Mouse (Mus musculus) brain, embryonic 14.5 days (tissue): ENCODE measurements at regions not wholly inside any gene's neighbourhood (a gene's known extent, or its start where the extent isn't known, plus 50 kb on each side); places are given as distances from the start of the nearest gene placed in this dataset.

Source experiments
- DNase-seq: peaks from one replicate; pipeline ENCODE4 v3.0.0-alpha.2; 2011; ENCODE audit warnings: low read depth
- CTCF ChIP-seq: fragments of 200-500 bp; IDR thresholded peaks from 2 replicates; pipeline ENCODE4 v1.5.1; 2012; ENCODE audit warnings: inconsistent platforms, mild to moderate bottlenecking, moderate library complexity, borderline replicate concordance; ENCODE audit not compliant: insufficient read depth, insufficient read length; ENCODE audit errors: extremely low read depth
- POLR2A ChIP-seq: fragments of 200-500 bp; IDR thresholded peaks from 2 replicates; pipeline ENCODE4 v1.6.1; 2012; ENCODE audit warnings: mild to moderate bottlenecking, inconsistent platforms, borderline replicate concordance; ENCODE audit not compliant: poor library complexity, insufficient read depth, insufficient read length, severe bottlenecking; ENCODE audit errors: extremely low read depth

- TF ChIP-seq POLR2A (no peak), CTCF (no peak)
Observed at GRCm38 (mm10) chr7:136226031-136226430, 509.9 kb upstream of the Mki67 start.

GRCm38 (mm10) chr7:136228331-136228730 lies 512.2 kb upstream of the Mki67 start:
- no peak for DNase-seq
- TF ChIP-seq CTCF (no peak), POLR2A (no peak)

More at GRCm38 (mm10) chr7:136226031-136226430, 509.9 kb upstream of the Mki67 start:
- DNase-seq, result no peak

- peak; percentile 78 for DNase-seq
- no peak for TF ChIP-seq CTCF
- TF ChIP-seq POLR2A, result no peak
Observed at GRCm38 (mm10) chr7:136229592-136229991, 513.4 kb upstream of the Mki67 start.

- DNase-seq, result no peak
- TF ChIP-seq POLR2A, result no peak
- TF ChIP-seq CTCF, result no peak
Observed at GRCm38 (mm10) chr7:136232177-136232576, 516.0 kb upstream of the Mki67 start.

GRCm38 (mm10) chr7:136235563-136235962 lies 519.4 kb upstream of the Mki67 start:
- no peak for DNase-seq
- TF ChIP-seq POLR2A, result no peak
- no peak for TF ChIP-seq CTCF

GRCm38 (mm10) chr7:136236391-136236790 lies 520.2 kb upstream of the Mki67 start:
- DNase-seq, result peak; percentile 61
- no peak for TF ChIP-seq CTCF
- TF ChIP-seq POLR2A, result no peak

GRCm38 (mm10) chr7:136265691-136266090 lies 549.5 kb upstream of the Mki67 start:
- DNase-seq, result peak; percentile 45
- TF ChIP-seq CTCF (no peak), POLR2A (no peak)

GRCm38 (mm10) chr7:136267716-136268489 lies 551.7 kb upstream of the Mki67 start:
- DNase-seq, result peak; percentile 80
- TF ChIP-seq POLR2A, result no peak
- TF ChIP-seq CTCF, result no peak

GRCm38 (mm10) chr7:136275651-136276050 lies 559.5 kb upstream of the Mki67 start:
- DNase-seq, result peak; percentile 52
- TF ChIP-seq CTCF, result no peak

GRCm38 (mm10) chr7:136283770-136284169 lies 567.6 kb upstream of the Mki67 start:
- TF ChIP-seq POLR2A (no peak), CTCF (no peak)
- DNase-seq, result no peak

- TF ChIP-seq CTCF, result peak; percentile 13; the same call in 1 of the 2 replicates
- TF ChIP-seq POLR2A, result no peak
- DNase-seq, result no peak
Observed at GRCm38 (mm10) chr7:136285606-136286005, 569.4 kb upstream of the Mki67 start.

GRCm38 (mm10) chr7:136293536-136294145 lies 577.5 kb upstream of the Mki67 start:
- no peak for TF ChIP-seq CTCF
- no peak for TF ChIP-seq POLR2A
- no peak for DNase-seq
